11 mouse cellular contexts compared by ENCODE assay signal in genomic region chr14:27105731-27106457, GRCm38 (mm10). TPM values are rescaled to one million over a fixed set of nuclear protein-coding genes. Genes with fewer than 3 reads are reported as not detected.
DNase-seq lines count a peak whose midpoint lies in the region; ATAC-seq lines count a peak whose summit lies in the region.
"Had no signal": no experiment of that assay in that cellular context is flagged by ENCODE, and none has a peak within 500 bp of the region (broad histone marks: within the 10 kb centered on the region; RNA-seq: fewer than 3 reads in every experiment).

No protein-coding gene starts in this region.

- H3K36me3 ChIP-seq in kidney, embryonic 15.5 days: peaks cover 34% of the 10 kb centered on the region
- H3K36me3 ChIP-seq in embryonic facial prominence, embryonic 15.5 days: 0 out of 2 replicates have a peak, but pooled peaks cover 5% of the 10 kb centered on the region
- peaks cover 17% of the 10 kb centered on the region; the same call in 1 of the 2 replicates for H3K36me3 ChIP-seq in limb, embryonic 15.5 days

- H3K4me1 ChIP-seq in kidney, embryonic 15.5 days: no peaks in the 10 kb centered on the region
- H3K4me1 ChIP-seq in embryonic facial prominence, embryonic 15.5 days: peaks cover 24% of the 10 kb centered on the region
- H3K4me1 ChIP-seq in limb, embryonic 15.5 days: peaks cover 29% of the 10 kb centered on the region

- no peak for ATAC-seq in kidney, embryonic 15.5 days (replicated peaks; ENCODE audit: low FRiP score)
- no peak for ATAC-seq in embryonic facial prominence, embryonic 15.5 days (ENCODE audit: insufficient number of reproducible peaks, low FRiP score, low TSS enrichment, low read depth)
- ATAC-seq in limb, embryonic 15.5 days (ENCODE audit: insufficient number of reproducible peaks, low FRiP score, low TSS enrichment, low read depth): no peak

- no peak overlapping the region for H3K4me3 ChIP-seq in kidney, embryonic 15.5 days (replicated peaks)
- no peak overlapping the region for H3K4me3 ChIP-seq in embryonic facial prominence, embryonic 15.5 days (replicated peaks)
- no peak overlapping the region for H3K4me3 ChIP-seq in limb, embryonic 15.5 days
- H3K4me3 ChIP-seq: erythroblast, embryonic 14.5 days had no signal

- H3K9ac ChIP-seq in kidney, embryonic 15.5 days: no peak overlapping the region
- H3K9ac ChIP-seq in embryonic facial prominence, embryonic 15.5 days: no peak overlapping the region
- H3K9ac ChIP-seq in limb, embryonic 15.5 days: no peak overlapping the region

- H3K27me3 ChIP-seq in kidney, embryonic 15.5 days: no peaks in the 10 kb centered on the region
- no peaks in the 10 kb centered on the region for H3K27me3 ChIP-seq in embryonic facial prominence, embryonic 15.5 days
- no peaks in the 10 kb centered on the region for H3K27me3 ChIP-seq in limb, embryonic 15.5 days

- no peaks in the 10 kb centered on the region for H3K9me3 ChIP-seq in kidney, embryonic 15.5 days (replicated peaks)
- H3K9me3 ChIP-seq in embryonic facial prominence, embryonic 15.5 days (replicated peaks): no peaks in the 10 kb centered on the region
- no peaks in the 10 kb centered on the region for H3K9me3 ChIP-seq in limb, embryonic 15.5 days

- H3K27ac ChIP-seq in kidney, embryonic 15.5 days: 0 out of 2 replicates have a peak overlapping the region, but pooled peaks have one; percentile 37
- peak overlapping the region; percentile 65 for H3K27ac ChIP-seq in embryonic facial prominence, embryonic 15.5 days (replicated peaks)
- H3K27ac ChIP-seq in limb, embryonic 15.5 days: peak overlapping the region; percentile 51; the same call in 1 of the 2 replicates

- no peak overlapping the region for H3K4me2 ChIP-seq in kidney, embryonic 15.5 days
- no peak overlapping the region for H3K4me2 ChIP-seq in embryonic facial prominence, embryonic 15.5 days (replicated peaks)
- H3K4me2 ChIP-seq in limb, embryonic 15.5 days: no peak overlapping the region
- H3K4me2 ChIP-seq: liver, embryonic 11.5 days had no signal

- no peak for DNase-seq in kidney, adult 18-20 months
- peak; percentile 82 for DNase-seq in brain, adult 2 months (ENCODE audit: low read depth, low spot score)
- DNase-seq in gastrocnemius, postnatal 25 days: no peak
- no peak for DNase-seq in adrenal gland, postnatal 14 days
- DNase-seq in adrenal gland, postnatal 36 days: no peak
- DNase-seq: thymus, adult 2 months had no signal

- 62% methylated on average over 12 of the region's 12 CpGs for WGBS in kidney, embryonic 15.5 days
- 54% methylated on average over 12 of the region's 12 CpGs for WGBS in embryonic facial prominence, embryonic 15.5 days
- WGBS in limb, embryonic 15.5 days: 67% methylated on average over 12 of the region's 12 CpGs

RNA-seq across cellular contexts. Expression of gene Arhgef3, which starts 8.8 kb away (rescaled TPM):
- 15.3 and 17.2 TPM in 2 replicates for polyA plus RNA-seq in kidney, embryonic 15.5 days (2015; fragmentation: Nextera tagmentation; extraction: Ambion mirVana)
- polyA plus RNA-seq in embryonic facial prominence, embryonic 15.5 days (2015; fragmentation: Nextera tagmentation; extraction: Ambion mirVana): 16.2 and 17.1 TPM in 2 replicates
- polyA plus RNA-seq in limb, embryonic 15.5 days (2015; fragmentation: Nextera tagmentation; extraction: Ambion mirVana): 19.7 and 19.9 TPM in 2 replicates
- 10 to 100 TPM in 1 of 2 experiments, 1 to 10 TPM in 1; 8.1 to 10.9 TPM for total RNA-seq in gastrocnemius, postnatal 25 days (2021)
- total RNA-seq in adrenal gland, postnatal 14 days (2021): 34.2 and 43.5 TPM in 2 replicates
- total RNA-seq in adrenal gland, postnatal 36 days (2021): 10 to 100 TPM; 29.9 to 44.1 TPM
